Mouse (Mus musculus): ENCODE measurements around the gene Olfr97.

Olfr97 gene

DNA sequence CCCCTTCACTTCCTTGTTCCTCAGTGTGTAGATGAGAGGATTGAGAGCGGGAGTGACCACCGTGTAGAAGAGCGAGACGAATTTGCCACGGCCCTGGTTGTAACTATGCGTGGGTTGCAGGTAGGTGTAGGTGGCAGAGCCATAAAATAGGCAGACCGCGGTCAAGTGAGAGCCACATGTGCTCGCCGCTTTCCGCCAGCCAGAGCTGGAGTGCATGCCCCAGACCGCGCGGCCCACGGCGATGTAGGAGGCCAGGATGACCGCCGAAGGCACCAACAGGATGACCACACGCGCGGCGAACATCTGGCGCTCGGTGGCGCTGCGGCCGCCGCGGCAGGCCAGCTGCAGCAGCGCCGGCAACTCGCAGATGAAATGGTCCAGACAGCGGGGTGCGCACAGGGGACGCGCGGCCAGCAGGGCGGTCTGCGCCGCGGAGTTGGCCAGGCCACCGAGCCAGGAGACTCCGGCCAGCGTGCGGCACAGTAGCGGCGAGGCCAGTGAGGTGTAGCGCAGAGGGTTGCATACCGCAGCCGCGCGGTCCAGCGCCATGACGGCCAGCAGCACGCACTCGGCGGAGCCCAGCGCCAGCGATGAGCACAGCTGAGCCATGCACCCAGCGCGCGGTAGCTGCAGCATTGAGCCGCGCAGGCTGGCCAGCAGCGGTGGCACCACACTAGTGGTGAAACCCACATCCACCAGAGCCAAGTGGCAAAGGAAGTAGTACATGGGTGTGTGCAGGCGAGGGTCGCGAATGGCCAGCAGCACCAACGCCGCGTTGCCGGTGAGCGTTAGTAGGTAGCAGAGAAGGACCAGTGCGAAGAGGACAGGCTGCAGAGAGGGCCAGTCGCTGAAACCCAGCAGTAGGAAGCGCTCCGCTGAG lies 40.0 kb downstream of the Olfr97 start:
- in situ Hi-C loops (cut with MboI; ENCODE audit: unreplicated experiment in 2 of 2): no loop called here

DNA sequence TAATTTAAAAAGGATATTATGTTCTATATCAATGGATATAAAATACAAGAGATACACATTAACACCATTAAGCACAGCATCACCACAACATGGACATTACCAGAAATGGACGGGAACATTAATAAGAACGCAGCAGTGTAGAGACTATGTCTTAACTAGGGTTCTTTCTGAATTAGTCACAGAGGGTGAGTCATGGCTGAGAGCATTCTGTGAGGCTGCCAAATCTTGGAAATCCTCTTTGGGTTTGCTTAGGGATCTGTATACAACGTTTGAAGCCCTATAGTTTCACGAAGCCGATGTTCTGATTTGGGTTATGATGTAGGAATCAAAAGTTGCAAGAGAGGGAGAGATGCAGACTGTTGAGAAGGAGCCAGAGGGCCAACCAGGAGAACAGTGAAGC lies 42.3 kb downstream of the Olfr97 start:
- in situ Hi-C loops (cut with MboI; ENCODE audit: unreplicated experiment in 2 of 2): no loop called here

- in situ Hi-C loops (cut with MboI; ENCODE audit: unreplicated experiment in 2 of 2): no loop called here
Measured at GRCm38 (mm10) chr17:37193656-37194055, 43.5 kb downstream of the Olfr97 start, which contains the start of gene Ubd. Gene Ubd, plus strand, starts transcription at chr17:37193892.

DNA sequence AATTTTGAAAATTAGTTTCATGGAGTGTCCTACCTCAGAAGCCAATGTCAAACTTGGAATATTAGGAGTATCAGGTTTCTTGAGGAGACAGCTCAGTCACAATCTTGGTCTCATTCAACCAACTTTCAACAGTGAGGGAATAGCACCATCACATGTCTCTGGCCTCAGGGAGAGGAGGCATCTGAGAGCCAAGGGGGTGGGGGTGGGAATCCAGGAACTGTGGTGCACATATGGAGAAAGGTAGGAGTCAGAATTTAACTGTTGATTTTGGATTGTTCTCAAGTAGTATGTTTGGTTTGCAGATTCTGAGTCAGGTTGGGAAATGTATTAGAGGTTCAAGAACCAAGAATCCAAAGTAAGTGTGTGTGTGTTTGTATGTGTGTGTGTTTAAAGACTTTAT lies 44.1 kb downstream of the Olfr97 start:
- in situ Hi-C loops (cut with MboI; ENCODE audit: unreplicated experiment in 2 of 2): no loop called here

GRCm38 (mm10) chr17:37190711-37191110 lies 46.4 kb downstream of the Olfr97 start:
- in situ Hi-C loops (cut with MboI; ENCODE audit: unreplicated experiment in 2 of 2): no loop called here

GRCm38 (mm10) chr17:37185474-37185873 lies 51.7 kb downstream of the Olfr97 start:
- in situ Hi-C loops (cut with MboI; ENCODE audit: unreplicated experiment in 2 of 2): no loop called here

All from v-Abl transformed pro-B cells (cell line).